Mouse (Mus musculus) WW6 (cell line): ENCODE results near the gene Trim80.
"Not testable (repeated sequence)": the region's sequence is repeated elsewhere in the genome, so short reads cannot be mapped to it uniquely, and the experiment has no call there.

Experiments
- DNase-seq: peaks from one replicate; pipeline ENCODE4 v3.0.0-alpha.2; 2013; ENCODE audit warnings: low read depth, low spot score

Trim80 gene

GRCm38 (mm10) chr11:115461846-115462242 lies 21.5 kb downstream of the Trim80 start:
- no peak for DNase-seq

- no peak for DNase-seq
Observed at GRCm38 (mm10) chr11:115462243-115462891, 22.0 kb downstream of the Trim80 start, which contains the start of gene Slc16a5. Slc16a5 (plus strand) TSS chr11:115462474.

- no peak for DNase-seq
Observed at GRCm38 (mm10) chr11:115463397-115463796, 23.1 kb downstream of the Trim80 start.

GRCm38 (mm10) chr11:115464851-115465250 lies 24.5 kb downstream of the Trim80 start:
- DNase-seq = no peak

- DNase-seq = no peak
Observed at GRCm38 (mm10) chr11:115467217-115467618, 26.9 kb downstream of the Trim80 start.

- DNase-seq = no peak
Observed at GRCm38 (mm10) chr11:115472183-115472582, 31.8 kb downstream of the Trim80 start.

GRCm38 (mm10) chr11:115473626-115474275 lies 33.4 kb downstream of the Trim80 start:
- peak; percentile 89 for DNase-seq

GRCm38 (mm10) chr11:115475025-115475757 lies 34.8 kb downstream of the Trim80 start, which contains the start of gene Armc7:
Armc7 (plus strand) TSS chr11:115475667.
- peak; percentile 98 for DNase-seq

- no peak for DNase-seq
Observed at GRCm38 (mm10) chr11:115475758-115476237, 35.5 kb downstream of the Trim80 start.

GRCm38 (mm10) chr11:115476630-115477029 lies 36.3 kb downstream of the Trim80 start:
- not testable (repeated sequence) for DNase-seq

GRCm38 (mm10) chr11:115477388-115477787 lies 37.0 kb downstream of the Trim80 start:
- DNase-seq = not testable (repeated sequence)

- DNase-seq = no peak
Observed at GRCm38 (mm10) chr11:115478296-115478938, 38.1 kb downstream of the Trim80 start.

- no peak for DNase-seq
Observed at GRCm38 (mm10) chr11:115481553-115482259, 41.4 kb downstream of the Trim80 start.

GRCm38 (mm10) chr11:115483278-115483677 lies 42.9 kb downstream of the Trim80 start:
- no peak for DNase-seq

- no peak for DNase-seq
Observed at GRCm38 (mm10) chr11:115483726-115484125, 43.4 kb downstream of the Trim80 start.

GRCm38 (mm10) chr11:115485155-115485554 lies 44.8 kb downstream of the Trim80 start:
- DNase-seq = no peak

- no peak for DNase-seq
Observed at GRCm38 (mm10) chr11:115488551-115489104, 48.3 kb downstream of the Trim80 start.

GRCm38 (mm10) chr11:115490441-115491355 lies 50.4 kb downstream of the Trim80 start:
- no peak for DNase-seq

- peak; percentile 58 for DNase-seq
Observed at GRCm38 (mm10) chr11:115491356-115492083, 51.2 kb downstream of the Trim80 start, which contains the start of gene Nt5c. Nt5c (minus strand) TSS chr11:115491862.
